Mouse (Mus musculus) kidney, adult 8-10 months (tissue): ENCODE measurements around the gene Pon3.
A peak's percentile ranks its signal among the peaks of the same experiment; 100 is the strongest.
"Not testable (repeated sequence)": the region's sequence is repeated elsewhere in the genome, so short reads cannot be mapped to it uniquely, and the experiment has no call there.

Experiments used
- DNase-seq, 2 experiments: peaks; one replicate each; pipeline ENCODE4 v3.0.0; 2022

The Pon3 gene

DNA sequence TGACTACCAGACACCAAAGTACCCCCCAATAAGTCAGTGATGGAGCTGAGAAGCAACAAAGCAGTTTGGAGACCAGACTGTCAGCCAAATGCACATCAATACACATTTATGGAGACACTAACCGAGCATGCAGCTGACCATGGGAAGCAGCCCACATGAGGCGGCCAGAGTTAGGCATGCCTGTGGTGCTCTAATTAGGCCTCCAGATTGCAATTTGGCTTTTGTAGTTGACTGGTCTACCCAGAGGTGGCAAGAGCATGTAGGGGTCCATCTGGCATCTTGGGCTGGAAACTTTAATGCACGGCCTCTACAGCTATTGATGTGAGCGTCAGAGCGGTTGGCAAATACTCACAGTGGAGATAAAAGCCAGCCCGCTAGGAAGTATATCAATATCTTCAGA is 10.2 kb downstream of the Pon3 start:
- DNase-seq = no peak

GRCm38 (mm10) chr6:5238799-5239198 is 17.3 kb downstream of the Pon3 start:
- DNase-seq = no peak

- DNase-seq = no peak
Observed at GRCm38 (mm10) chr6:5237510-5237909, 18.6 kb downstream of the Pon3 start.

- no peak for DNase-seq
Observed at GRCm38 (mm10) chr6:5236843-5237371, 19.2 kb downstream of the Pon3 start.

GRCm38 (mm10) chr6:5234563-5234962 is 21.5 kb downstream of the Pon3 start:
- DNase-seq = no peak

DNA sequence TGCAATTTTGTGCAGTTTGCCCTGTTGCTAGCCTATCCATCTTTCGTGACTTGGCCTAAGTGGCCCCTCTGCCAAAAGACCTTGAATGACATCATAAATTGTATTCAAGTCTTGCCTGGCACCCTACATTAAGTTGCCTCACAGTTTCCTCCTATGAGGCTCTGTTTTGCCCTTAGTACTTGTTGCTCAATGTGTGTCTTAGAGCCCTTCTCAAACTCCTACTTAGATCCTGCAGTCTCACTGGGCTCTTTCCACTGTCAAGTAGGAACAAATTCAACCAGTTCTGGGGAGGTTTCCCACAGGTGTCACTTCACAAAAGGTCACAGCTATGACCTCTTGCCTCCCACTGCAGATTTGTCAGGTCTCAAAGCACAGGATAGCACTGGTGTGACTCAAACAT is 22.3 kb downstream of the Pon3 start:
- no peak for DNase-seq

DNA sequence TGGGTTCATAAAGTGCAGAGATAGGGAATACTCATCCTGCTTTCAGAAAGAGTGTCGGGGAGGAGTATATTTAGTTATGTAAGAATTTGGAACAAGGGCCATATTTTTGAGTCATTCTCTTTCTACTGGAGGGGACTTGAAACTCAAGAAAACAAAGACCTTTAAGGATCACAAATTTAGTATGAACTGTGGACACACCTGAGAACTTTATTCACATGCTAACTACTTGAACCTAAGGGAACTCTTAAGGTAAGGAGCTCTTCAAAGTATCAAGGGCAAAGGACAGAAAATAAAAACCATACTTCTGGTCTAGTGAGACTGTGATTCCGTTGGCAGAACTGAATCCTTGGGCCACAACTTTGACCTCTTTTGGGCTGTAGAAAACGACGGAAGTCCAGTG is 24.1 kb downstream of the Pon3 start:
- DNase-seq = no peak

- peak; percentile 19 to 45 for DNase-seq
Observed at GRCm38 (mm10) chr6:5230261-5230660, 25.8 kb downstream of the Pon3 start.

DNA sequence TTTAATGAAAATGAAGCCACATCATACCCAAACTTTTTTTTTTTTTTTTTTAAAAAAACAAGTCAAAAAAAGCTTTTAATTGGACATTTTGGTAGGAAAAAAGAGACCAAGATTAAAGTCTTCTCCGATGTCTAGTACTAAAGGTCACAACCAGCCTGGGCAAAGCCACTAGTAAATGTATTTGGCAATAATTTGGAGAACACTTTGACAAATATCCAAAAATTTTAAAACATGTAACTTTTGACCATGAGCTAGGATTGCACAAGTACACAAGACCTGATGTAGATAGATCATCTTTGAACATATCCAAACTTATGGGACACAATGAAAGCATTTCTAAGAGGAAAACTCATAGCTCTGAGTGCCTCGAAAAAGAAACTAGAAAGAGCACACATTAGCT is 32.5 kb downstream of the Pon3 start:
- not testable (repeated sequence) for DNase-seq

DNA sequence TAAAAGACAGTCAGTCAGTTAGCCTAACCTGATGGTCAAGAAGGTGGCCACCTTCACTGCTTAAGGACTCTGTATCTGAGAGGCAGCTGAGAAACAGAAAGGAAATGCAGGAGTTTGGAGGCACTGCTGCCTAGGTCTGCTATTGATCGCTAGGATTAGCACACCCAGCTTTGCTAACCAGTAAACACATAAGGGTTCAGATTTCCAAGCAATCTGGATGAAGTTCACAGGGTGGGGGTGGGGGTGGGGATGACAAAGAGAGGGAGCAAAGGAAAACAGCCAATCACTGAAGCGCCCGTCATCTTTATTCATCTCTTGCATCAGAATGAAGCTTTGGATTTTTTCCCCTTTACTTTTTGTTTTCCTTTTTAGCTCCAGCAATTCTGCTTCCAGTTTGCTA is 34.0 kb downstream of the Pon3 start:
- DNase-seq = no peak

DNA sequence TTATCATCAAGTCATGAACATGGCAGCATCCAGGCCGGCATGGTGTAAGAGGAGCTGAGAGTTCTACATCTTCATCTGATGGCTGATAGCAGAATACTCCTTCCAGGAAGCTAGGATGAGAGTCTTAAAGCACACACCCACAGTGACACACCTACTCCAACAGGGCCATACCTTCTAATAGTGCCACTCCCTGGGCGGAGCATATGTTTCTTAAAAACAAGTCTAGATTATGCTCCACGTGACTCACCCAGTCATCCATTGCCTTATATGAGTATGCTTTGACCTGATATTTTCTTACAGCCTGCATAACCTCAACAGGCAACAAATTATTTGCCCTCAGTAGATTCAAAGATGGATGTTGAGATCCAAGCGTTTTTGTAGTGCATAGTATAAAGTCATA is 37.9 kb downstream of the Pon3 start:
- no peak for DNase-seq

GRCm38 (mm10) chr6:5207817-5208216 is 48.3 kb downstream of the Pon3 start:
- DNase-seq = no peak

- no peak for DNase-seq
Observed at GRCm38 (mm10) chr6:5199916-5200315, 56.2 kb downstream of the Pon3 start.

GRCm38 (mm10) chr6:5199376-5199905 is 56.6 kb downstream of the Pon3 start:
- no peak for DNase-seq

- no peak for DNase-seq
Observed at GRCm38 (mm10) chr6:5198590-5198989, 57.5 kb downstream of the Pon3 start.

GRCm38 (mm10) chr6:5193693-5194092 is 62.4 kb downstream of the Pon3 start, which contains the start of gene Pon1:
Gene Pon1, minus strand, starts transcription at chr6:5193946.
- DNase-seq = no peak

DNA sequence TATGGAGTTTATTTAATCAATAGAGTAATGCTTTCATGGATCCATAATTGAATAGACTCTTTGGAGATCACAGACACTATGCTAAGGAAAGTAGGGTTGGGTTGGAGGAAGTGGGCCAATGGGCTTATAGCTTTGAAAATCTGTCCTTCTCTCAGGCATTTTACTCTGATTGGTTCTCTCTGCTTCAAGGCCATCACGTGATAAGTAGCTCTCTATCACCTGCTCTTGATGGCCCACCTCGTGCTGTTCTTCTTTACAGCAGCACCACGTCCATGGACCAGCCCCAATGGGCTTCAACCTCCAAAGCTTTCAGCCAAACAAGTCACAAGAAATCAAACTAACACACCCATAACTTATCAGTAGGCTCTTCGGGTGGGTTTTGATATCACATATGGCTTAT is 65.3 kb downstream of the Pon3 start:
- no peak for DNase-seq

DNA sequence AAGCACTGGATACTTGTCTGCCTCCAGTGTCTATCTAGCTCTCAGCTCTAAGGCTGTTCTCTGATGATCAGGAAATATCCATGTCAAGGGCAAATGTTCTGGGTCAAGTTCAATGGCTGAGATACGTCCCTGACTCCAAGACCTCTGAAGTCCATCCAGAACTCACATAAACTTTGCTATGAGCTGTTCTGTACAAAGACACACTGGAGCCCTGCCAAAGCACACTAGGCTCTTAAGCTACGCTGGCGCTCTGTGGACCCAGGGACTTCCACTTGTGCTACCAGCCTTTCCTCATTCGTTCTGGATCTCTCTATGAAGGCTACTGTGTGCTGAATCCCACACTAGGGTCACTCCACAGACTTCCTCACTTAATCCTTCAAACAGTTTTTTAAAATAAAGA is 66.6 kb downstream of the Pon3 start:
- DNase-seq = no peak

DNA sequence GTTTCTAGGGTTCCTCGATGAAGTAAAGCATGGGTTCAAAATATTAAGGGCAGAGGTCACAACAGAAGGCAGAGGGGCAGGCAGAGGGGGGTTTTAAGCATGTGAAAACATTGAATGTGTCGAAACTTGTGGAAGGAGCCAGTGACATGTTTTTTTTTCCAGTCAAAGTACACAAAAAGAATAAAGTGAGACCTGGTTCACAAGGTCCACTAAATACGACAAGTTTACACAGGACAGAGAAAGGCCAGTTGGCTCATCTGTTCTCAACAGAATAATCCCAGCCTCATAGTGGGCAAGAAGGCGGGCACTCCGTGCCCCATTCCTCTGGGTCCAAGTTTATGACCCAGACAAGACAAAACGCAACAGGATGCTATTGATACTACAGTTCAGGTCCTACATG is 67.1 kb downstream of the Pon3 start:
- no peak for DNase-seq

DNA sequence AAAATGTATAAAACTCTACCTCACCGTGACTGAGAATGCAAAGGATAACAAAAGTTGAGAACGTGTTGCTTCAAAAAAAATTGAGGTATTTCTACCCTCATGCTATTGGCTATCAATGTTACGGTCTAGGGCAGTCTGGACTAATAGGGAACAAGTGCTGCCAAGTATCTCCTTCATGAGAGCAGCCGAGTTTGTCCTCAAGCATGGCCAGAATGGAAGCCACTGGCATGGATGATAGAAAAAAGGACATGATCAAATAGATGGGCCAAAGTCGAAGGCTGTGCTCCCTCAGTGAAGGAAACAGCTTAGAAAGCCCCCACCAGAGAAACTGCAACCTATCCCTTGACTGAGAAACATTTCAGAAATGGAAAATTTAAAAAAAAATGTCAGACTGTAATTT is 68.0 kb downstream of the Pon3 start:
- no peak for DNase-seq

GRCm38 (mm10) chr6:5187586-5187985 is 68.5 kb downstream of the Pon3 start:
- DNase-seq = no peak

DNA sequence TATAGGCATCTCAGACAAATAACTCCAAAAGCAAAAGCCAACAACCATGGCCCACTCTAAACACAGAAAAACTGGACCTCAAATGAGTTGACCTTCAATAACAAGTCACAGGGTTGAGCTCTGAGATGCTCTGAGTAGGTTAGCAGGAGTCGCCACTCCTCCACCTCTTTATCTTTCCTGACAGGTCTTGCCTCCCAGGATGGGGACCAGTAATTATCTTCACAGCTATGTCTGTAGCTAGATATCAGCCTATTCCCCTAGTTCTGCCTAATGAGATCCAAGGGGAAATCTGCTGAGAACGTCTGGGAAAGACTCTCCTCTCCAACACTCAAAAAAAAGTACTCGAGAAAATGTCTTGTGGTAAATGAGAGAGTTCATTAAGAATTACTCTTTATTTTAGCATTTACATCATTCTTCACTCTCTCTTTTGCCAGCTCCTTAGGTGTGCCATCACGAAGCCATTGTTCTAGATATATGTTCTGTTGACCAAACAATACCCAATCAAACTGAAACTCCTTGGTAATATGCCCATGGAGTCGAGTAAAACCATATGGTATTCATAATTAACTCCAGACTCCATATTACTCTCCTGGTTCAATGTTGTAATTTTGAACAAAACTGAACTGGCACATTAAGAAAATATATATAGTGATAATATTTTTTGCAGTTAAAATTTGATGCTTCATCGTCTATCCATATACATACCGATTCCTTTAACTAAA is 69.7 kb downstream of the Pon3 start:
- DNase-seq = no peak

DNA sequence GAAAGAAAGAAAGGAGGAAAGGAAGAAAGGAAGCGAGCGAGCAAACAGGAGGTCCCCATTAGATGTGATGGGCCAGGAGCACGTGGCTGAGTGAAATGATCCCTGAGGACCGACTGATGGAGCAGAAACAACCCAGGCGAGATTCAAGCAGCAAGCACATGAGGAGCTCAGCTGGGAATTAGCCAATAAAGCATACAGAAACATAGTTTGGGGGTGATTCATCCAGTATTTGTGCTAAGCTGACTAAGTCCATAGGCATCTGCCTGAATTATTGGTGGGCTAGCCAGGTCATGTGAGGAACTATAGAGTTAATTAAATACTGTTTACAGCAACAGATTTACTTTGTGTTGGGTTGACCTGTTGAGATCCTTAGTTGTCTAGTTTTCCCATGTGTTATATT is 75.4 kb downstream of the Pon3 start:
- DNase-seq = no peak

DNA sequence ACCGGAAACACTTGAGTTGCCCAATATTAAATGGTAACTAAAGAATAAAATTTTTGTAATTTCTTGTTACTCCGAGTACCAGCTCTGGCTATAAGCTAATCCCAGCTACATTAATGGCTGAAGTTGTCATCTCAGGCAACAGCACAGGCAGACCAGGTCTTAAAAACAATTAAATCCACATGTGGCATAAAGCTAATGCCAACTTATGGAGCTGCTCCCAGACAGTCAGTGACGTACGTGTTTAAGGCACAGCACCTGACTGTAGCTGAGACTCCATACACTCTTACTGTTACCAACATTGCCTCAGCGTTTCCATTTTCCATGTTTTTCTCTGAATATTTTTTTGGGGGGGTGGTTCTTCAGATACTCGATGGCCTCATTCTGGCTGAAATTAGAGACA is 76.9 kb downstream of the Pon3 start:
- DNase-seq = no peak
